Mouse (Mus musculus) lung, adult 2 months (tissue): ENCODE results near the gene Cfap52.

Source experiments
- CTCF ChIP-seq: fragments of 200-500 bp; IDR thresholded peaks from 2 replicates; pipeline ENCODE4 v1.5.1; 2011; ENCODE audit warnings: mild to moderate bottlenecking, low read length, control low read depth; ENCODE audit not compliant: insufficient read depth
- POLR2A ChIP-seq: fragments of 200-500 bp; IDR thresholded peaks from 2 replicates; pipeline ENCODE4 v1.6.1; 2011; ENCODE audit warnings: low read depth, mild to moderate bottlenecking, control low read depth, low read length, borderline replicate concordance; ENCODE audit errors: extremely low read depth

DNA sequence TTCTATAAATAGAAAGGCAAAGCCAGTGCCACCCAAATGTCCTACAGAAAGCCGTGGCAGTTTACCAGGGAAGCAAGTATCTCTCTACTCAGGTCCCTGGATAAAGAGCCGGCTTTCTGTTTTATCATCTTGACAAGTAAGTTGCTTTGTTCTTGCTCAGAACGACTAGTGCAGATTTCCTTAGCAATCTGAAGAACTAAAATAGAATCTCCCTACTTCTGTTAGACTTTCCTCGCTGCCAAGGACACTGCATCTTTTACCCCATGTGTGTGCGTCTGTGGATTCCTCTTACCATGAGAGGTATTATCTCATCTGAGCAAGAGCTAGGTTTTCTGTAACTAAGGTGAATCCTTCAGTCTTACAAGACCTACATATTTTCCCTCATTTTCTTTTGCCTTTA is 76.9 kb downstream of the Cfap52 start:
- TF ChIP-seq POLR2A: no peak
- no peak for TF ChIP-seq CTCF
